Mouse (Mus musculus): ENCODE data around the gene Tex26. TPM values are rescaled to one million over a fixed set of nuclear protein-coding genes. Genes with fewer than 3 reads are reported as not detected.

Gene Tex26
- polyA plus RNA-seq, 1 experiment from 2014 or later = 0.74 TPM

DNA sequence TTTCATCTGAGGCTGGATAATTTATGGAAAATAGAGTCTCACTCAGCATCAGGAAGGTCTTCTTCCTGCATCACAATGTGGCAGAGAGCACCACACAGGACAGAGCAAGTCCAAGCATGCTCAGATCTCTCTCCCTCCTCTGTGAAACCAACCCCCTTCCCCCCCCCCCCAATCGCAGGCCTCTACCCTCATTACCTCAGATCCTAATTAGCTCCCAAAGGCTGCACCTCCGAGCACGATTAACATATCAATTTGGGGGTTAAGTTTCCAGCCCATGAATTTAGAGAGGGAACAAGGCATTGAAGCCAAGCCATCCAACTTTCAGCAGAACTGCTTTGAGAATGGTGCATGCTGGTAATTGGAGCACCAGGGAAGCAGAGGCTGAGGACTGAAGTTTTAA lies 73.2 kb downstream of the Tex26 start:
- no peaks in the 10 kb centered on the region for H3K4me1 ChIP-seq (ENCODE audit: control insufficient read depth, insufficient read depth, low read length)
- no peak overlapping the region for H3K4me3 ChIP-seq (ENCODE audit: low read depth, low read length)
- DNase-seq (ENCODE audit: low spot score) (no peak), ATAC-seq (replicated peaks; ENCODE audit: insufficient number of reproducible peaks, low FRiP score, low TSS enrichment, low read depth) (no peak)
- H3K36me3 ChIP-seq (replicated peaks; ENCODE audit: control insufficient read depth, insufficient read depth, low read depth, low read length) = no peaks in the 10 kb centered on the region
- no peak overlapping the region for H3K27ac ChIP-seq (replicated peaks; ENCODE audit: low read depth, low read length)
- H3K27me3 ChIP-seq (ENCODE audit: control insufficient read depth, insufficient read depth, low read length) = no peaks in the 10 kb centered on the region
- no peaks in the 10 kb centered on the region for H3K9me3 ChIP-seq (replicated peaks; ENCODE audit: control insufficient read depth, low read length)
- no peak overlapping the region for H3K4me2 ChIP-seq (ENCODE audit: low read depth, low read length)
- no peak overlapping the region for H3K9ac ChIP-seq (replicated peaks; ENCODE audit: low read length)
- 39% methylated on average over 3 of the region's 3 CpGs for WGBS

DNA sequence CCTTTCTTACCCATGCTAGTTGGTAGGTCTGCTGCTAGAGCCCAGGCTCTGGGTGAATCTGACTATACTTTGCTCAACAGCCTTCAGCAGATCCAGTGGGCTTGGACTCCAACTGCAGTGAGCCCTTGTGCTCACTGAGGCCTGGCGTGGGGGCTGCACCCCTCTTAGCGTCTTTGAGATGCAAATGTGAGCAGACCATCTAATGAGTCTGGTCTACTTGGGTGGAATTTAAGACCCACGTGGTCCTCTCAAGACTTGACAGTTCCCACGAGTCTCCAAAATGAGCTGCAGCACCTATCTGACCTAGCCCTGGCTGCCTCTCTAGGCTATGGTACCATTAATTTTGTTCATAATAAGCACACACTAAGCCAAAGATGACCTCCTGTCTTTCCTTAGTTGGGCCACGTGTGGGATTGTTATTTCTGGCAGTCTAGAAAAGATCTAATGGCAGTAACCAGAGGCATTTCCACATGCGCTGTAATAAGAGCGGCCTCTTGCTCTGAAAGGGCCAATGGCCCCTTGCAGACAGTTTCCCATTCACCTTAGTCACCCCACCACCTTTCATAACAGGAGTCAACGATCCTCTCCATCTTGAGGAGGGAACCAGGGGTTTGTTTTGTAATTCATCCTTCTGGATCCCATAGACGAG lies 74.1 kb downstream of the Tex26 start:
- Histone ChIP-seq H3K27ac (replicated peaks; ENCODE audit: low read depth, low read length) (peak overlapping the region; percentile 73), H3K9ac (replicated peaks; ENCODE audit: low read length) (no peak overlapping the region), H3K36me3 (replicated peaks; ENCODE audit: control insufficient read depth, insufficient read depth, low read depth, low read length) (no peaks in the 10 kb centered on the region), H3K4me3 (ENCODE audit: low read depth, low read length) (no peak overlapping the region), H3K4me2 (ENCODE audit: low read depth, low read length) (no peak overlapping the region), H3K9me3 (replicated peaks; ENCODE audit: control insufficient read depth, low read length) (no peaks in the 10 kb centered on the region), H3K27me3 (ENCODE audit: control insufficient read depth, insufficient read depth, low read length) (no peaks in the 10 kb centered on the region), H3K4me1 (ENCODE audit: control insufficient read depth, insufficient read depth, low read length) (no peaks in the 10 kb centered on the region)
- 33% methylated on average over 9 of the region's 9 CpGs for WGBS
- DNase-seq (ENCODE audit: low spot score) (no peak), ATAC-seq (replicated peaks; ENCODE audit: insufficient number of reproducible peaks, low FRiP score, low TSS enrichment, low read depth) (no peak)

DNA sequence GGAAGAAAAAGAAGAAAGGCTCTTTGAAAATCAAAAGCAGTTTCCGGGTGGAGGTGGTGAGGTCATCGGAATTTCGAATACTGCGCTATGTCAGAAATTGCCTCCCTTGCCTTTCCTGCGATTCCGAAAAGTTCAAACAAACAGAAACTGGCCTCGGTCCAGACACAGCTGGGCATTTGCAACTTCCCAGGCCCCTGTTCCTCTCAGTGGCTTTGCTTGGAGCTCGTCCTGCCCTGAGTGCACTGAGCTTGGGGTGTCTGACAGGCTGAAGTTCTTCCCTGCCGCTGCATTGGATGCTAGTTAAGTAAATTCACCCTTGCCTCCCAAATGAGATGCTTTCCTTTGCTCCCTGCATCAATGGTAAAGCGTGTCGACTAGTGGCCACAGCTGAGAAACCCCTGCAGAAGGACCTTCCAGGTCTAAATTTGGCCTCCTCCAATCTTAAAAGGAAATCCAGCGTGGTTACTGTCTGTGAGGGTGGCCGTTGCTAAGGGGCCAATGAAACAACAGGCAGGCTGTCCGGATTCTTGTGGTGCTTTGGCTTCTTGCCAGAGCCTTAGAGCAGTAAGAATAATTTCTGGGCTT lies 74.7 kb downstream of the Tex26 start:
- peak; percentile 66 for ATAC-seq (replicated peaks; ENCODE audit: insufficient number of reproducible peaks, low FRiP score, low TSS enrichment, low read depth)

DNA sequence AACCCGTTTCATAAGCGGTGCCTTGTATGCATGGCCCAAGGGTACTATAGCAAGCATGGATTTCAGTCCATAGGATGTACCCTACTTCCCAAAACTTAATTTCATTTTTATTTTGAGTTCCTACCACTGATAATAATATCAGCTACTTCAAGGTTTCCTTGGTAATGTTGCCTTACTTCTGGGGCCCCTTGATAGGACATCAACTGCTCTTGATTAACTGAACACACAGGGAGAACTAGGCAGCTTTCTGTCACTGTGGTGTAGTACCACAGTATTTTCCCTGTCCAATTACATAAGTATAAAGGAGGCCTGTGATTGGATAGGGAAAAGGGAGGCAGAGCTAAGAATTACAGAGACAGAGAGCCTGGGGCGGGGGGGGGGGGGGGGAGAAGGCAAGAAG lies 75.4 kb downstream of the Tex26 start:
- WGBS = 59% methylated on average over 3 of the region's 3 CpGs

More for the DNA sequence above, 74.7 kb downstream of the Tex26 start:
- DNase-seq (ENCODE audit: low spot score) = peak; percentile 78
- H3K27ac ChIP-seq (replicated peaks; ENCODE audit: low read depth, low read length) = peak overlapping the region; percentile 73
- H3K9ac ChIP-seq (replicated peaks; ENCODE audit: low read length) = 0 out of 2 replicates have a peak overlapping the region, but pooled peaks have one; percentile 25
- H3K4me1 ChIP-seq (ENCODE audit: control insufficient read depth, insufficient read depth, low read length) = no peaks in the 10 kb centered on the region
- H3K4me3 ChIP-seq (ENCODE audit: low read depth, low read length) = no peak overlapping the region
- H3K27me3 ChIP-seq (ENCODE audit: control insufficient read depth, insufficient read depth, low read length) = no peaks in the 10 kb centered on the region
- H3K9me3 ChIP-seq (replicated peaks; ENCODE audit: control insufficient read depth, low read length) = no peaks in the 10 kb centered on the region
- H3K36me3 ChIP-seq (replicated peaks; ENCODE audit: control insufficient read depth, insufficient read depth, low read depth, low read length) = no peaks in the 10 kb centered on the region
- 14% methylated on average over 14 of the region's 14 CpGs for WGBS
- peak overlapping the region; percentile 23; the same call in 1 of the 2 replicates for H3K4me2 ChIP-seq (ENCODE audit: low read depth, low read length)

DNA sequence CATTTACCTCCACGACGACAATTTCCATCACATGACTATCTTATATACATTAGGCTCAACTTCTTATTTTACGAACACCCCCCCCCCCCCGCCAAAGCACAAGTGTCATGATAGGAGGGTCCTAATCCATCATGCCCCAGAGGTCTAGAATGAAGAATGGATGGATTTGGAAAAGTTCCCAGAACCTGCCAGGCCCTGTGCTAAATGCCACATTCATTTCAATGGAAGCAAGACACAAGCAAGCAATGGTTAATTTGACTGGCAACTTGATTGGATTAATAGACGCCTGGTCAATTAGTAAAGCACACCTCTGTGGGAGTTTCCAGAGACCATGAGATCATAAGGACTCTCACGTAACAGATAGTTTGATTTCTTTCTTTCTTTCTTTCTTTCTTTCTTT lies 77.7 kb downstream of the Tex26 start:
- Histone ChIP-seq H3K9ac (replicated peaks; ENCODE audit: low read length) (no peak overlapping the region), H3K4me1 (ENCODE audit: control insufficient read depth, insufficient read depth, low read length) (no peaks in the 10 kb centered on the region), H3K4me2 (ENCODE audit: low read depth, low read length) (no peak overlapping the region), H3K9me3 (replicated peaks; ENCODE audit: control insufficient read depth, low read length) (no peaks in the 10 kb centered on the region), H3K27ac (replicated peaks; ENCODE audit: low read depth, low read length) (no peak overlapping the region), H3K27me3 (ENCODE audit: control insufficient read depth, insufficient read depth, low read length) (no peaks in the 10 kb centered on the region), H3K36me3 (replicated peaks; ENCODE audit: control insufficient read depth, insufficient read depth, low read depth, low read length) (no peaks in the 10 kb centered on the region), H3K4me3 (ENCODE audit: low read depth, low read length) (no peak overlapping the region)
- ATAC-seq (replicated peaks; ENCODE audit: insufficient number of reproducible peaks, low FRiP score, low TSS enrichment, low read depth) = no peak
- DNase-seq (ENCODE audit: low spot score) = no peak
- 83% methylated on average over 6 of the region's 6 CpGs for WGBS

More for the DNA sequence above, 75.4 kb downstream of the Tex26 start:
- no peak for DNase-seq (ENCODE audit: low spot score)
- H3K9me3 ChIP-seq (replicated peaks; ENCODE audit: control insufficient read depth, low read length) = no peaks in the 10 kb centered on the region
- H3K4me1 ChIP-seq (ENCODE audit: control insufficient read depth, insufficient read depth, low read length) = no peaks in the 10 kb centered on the region
- ATAC-seq (replicated peaks; ENCODE audit: insufficient number of reproducible peaks, low FRiP score, low TSS enrichment, low read depth) = no peak
- H3K9ac ChIP-seq (replicated peaks; ENCODE audit: low read length) = no peak overlapping the region
- no peaks in the 10 kb centered on the region for H3K27me3 ChIP-seq (ENCODE audit: control insufficient read depth, insufficient read depth, low read length)
- no peaks in the 10 kb centered on the region for H3K36me3 ChIP-seq (replicated peaks; ENCODE audit: control insufficient read depth, insufficient read depth, low read depth, low read length)
- H3K4me3 ChIP-seq (ENCODE audit: low read depth, low read length) = no peak overlapping the region
- peak overlapping the region; percentile 73 for H3K27ac ChIP-seq (replicated peaks; ENCODE audit: low read depth, low read length)
- no peak overlapping the region for H3K4me2 ChIP-seq (ENCODE audit: low read depth, low read length)

Other genes starting within 250 kb of the Tex26 start
- 8.5 and 8.7 TPM in 2 replicates for gene Alox5ap, start 174.9 kb upstream of the Tex26 start, polyA plus RNA-seq (2014; fragmentation: Nextera tagmentation; extraction: Ambion mirVana)
- 0.70 and 0.72 TPM in 2 replicates for gene Medag, start 27.9 kb upstream of the Tex26 start, polyA plus RNA-seq (2014; fragmentation: Nextera tagmentation; extraction: Ambion mirVana)
- 0.18 TPM in 1 of 2 replicates, not detected in the other for gene Wdr95, start 89.0 kb downstream of the Tex26 start, polyA plus RNA-seq (2014; fragmentation: Nextera tagmentation; extraction: Ambion mirVana)
- gene Hsph1, start 196.7 kb downstream of the Tex26 start, polyA plus RNA-seq (2014; fragmentation: Nextera tagmentation; extraction: Ambion mirVana) = 129 and 131 TPM in 2 replicates
- 16.8 and 19.0 TPM in 2 replicates for gene B3glct, start 238.6 kb downstream of the Tex26 start, polyA plus RNA-seq (2014; fragmentation: Nextera tagmentation; extraction: Ambion mirVana)

Measured in embryonic facial prominence, embryonic 11.5 days (tissue).